Comparison of ENCODE assay signal across 8 mouse cellular contexts in the genomic region with DNA sequence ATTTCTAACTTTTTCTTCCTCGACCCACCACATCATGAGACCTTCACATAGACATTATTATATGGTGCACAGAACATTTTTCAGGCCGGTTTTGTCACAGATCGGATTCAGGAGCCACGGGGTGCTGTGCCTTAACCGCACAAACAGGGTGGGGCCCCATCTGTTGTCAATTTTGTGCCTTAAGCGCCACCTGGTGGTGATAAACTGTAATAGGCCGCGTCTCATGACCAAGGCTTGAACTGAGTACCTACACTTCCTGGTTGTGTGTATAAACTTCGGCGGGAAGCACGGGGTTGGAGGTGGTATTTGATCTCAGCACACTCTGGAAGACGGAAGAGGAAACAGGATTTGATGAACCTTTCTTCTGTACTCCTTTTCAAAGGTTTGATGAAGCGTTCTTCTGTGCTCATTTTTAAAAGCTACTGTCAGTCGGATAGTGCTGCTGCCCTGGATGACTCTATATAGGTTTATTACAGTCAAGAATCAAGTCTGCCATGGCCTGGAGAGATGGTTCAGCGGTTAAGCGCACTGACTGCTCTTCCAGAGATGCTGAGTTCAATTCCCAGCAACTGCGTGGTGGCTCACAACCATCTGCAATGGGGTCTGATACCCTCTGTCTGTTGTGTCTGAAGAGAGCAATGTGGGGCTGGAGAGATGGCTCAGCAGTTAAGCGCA. TPM values are rescaled to one million over a fixed set of nuclear protein-coding genes. Genes with fewer than 3 reads are reported as not detected.
A peak's percentile ranks its signal among the peaks of the same experiment; 100 is the strongest.
DNase-seq lines count a peak whose midpoint lies in the region; ATAC-seq and TF ChIP-seq lines count a peak whose summit lies in the region.

No protein-coding gene starts in this region.

- H3K9me3 ChIP-seq in hindbrain, embryonic 12.5 days (replicated peaks): no peaks in the 10 kb centered on the region

- no peaks in the 10 kb centered on the region for H3K4me1 ChIP-seq in hindbrain, embryonic 12.5 days

- no peaks in the 10 kb centered on the region for H3K27me3 ChIP-seq in Patski
- no peaks in the 10 kb centered on the region for H3K27me3 ChIP-seq in hindbrain, embryonic 12.5 days

- H3K4me3 ChIP-seq in hindbrain, embryonic 12.5 days: no peak overlapping the region

- DNase-seq in Patski (ENCODE audit: low read depth, low spot score): no peak
- peak; percentile 92 for DNase-seq in cerebellum, postnatal 10 days
- peak; percentile 78 to 85 for DNase-seq in frontal cortex, postnatal 10 days (ENCODE audit: low spot score in 2 of 2)
- peak; percentile 86 to 88 for DNase-seq in layer of hippocampus, postnatal 10 days (ENCODE audit: low spot score in 2 of 2)
- peak; percentile 95 for DNase-seq in lung, postnatal 10 days
- peak; percentile 83 for DNase-seq in ovary, postnatal 14 days (ENCODE audit: low spot score)
- peak; percentile 90 to 93 for DNase-seq in thymus, postnatal 10 days (ENCODE audit: low spot score in 2 of 2)

- ATAC-seq in Patski: peak; percentile 89
- ATAC-seq in hindbrain, embryonic 12.5 days (ENCODE audit: low FRiP score): peak; percentile 91

- TF ChIP-seq CTCF in Patski (IDR thresholded peaks at IDR 0.05): peak; percentile 93

- H3K36me3 ChIP-seq in hindbrain, embryonic 12.5 days: 0 out of 2 replicates have a peak, but pooled peaks cover 6% of the 10 kb centered on the region

- POLR2A ChIA-PET in Patski (lab: Charles Lee): interaction anchor here (0.6 to 1.7 kb wide), 2 partner anchors 11 to 81 kb away, joined by 3 to 5 read pairs; a partner anchor contains a TSS

- H3K9ac ChIP-seq in hindbrain, embryonic 12.5 days: no peak overlapping the region

- H3K27ac ChIP-seq in hindbrain, embryonic 12.5 days: no peak overlapping the region

- peak overlapping the region; percentile 42 for H3K4me2 ChIP-seq in hindbrain, embryonic 12.5 days (replicated peaks)

- CTCF ChIA-PET in Patski (lab: Charles Lee): interaction anchor here (1.0 to 3.0 kb wide), 6 partner anchors 10 to 201 kb away, joined by 3 to 25 read pairs (median 6); a partner anchor contains a TSS

- in situ Hi-C loops in Patski (cut with MboI; ENCODE audit: low pct_unique_long_range_greater_than_20kb): loop anchor here (5.0 kb wide), 1 partner anchor 74 kb away; no protein-coding TSS in a partner anchor

- 19% methylated on average over 18 of the region's 18 CpGs for WGBS in hindbrain, embryonic 12.5 days

RNA-seq across cellular contexts. Expression of a gene that starts 10.7 kb away (rescaled TPM):
- polyA plus RNA-seq in Patski (2021): 75.8 TPM
- polyA plus RNA-seq in hindbrain, embryonic 12.5 days (2016; fragmentation: Nextera tagmentation; extraction: Ambion mirVana): 28.9 and 30.9 TPM in 2 replicates
- 10 to 100 TPM; 10.1 to 11.9 TPM for total RNA-seq in layer of hippocampus, postnatal 10 days (2021)

RNA-seq across cellular contexts. Expression of a gene that starts 11.2 kb away (rescaled TPM):
- 16.8 TPM for polyA plus RNA-seq in Patski (2021)
- polyA plus RNA-seq in hindbrain, embryonic 12.5 days (2016; fragmentation: Nextera tagmentation; extraction: Ambion mirVana): 20.8 TPM in 2 replicates
- total RNA-seq in layer of hippocampus, postnatal 10 days (2021): 10 to 100 TPM; 12.2 to 14.0 TPM

RNA-seq across cellular contexts. Expression of a gene that starts 12.7 kb away (rescaled TPM):
- polyA plus RNA-seq in Patski (2021): 1,532 TPM
- polyA plus RNA-seq in hindbrain, embryonic 12.5 days (2016; fragmentation: Nextera tagmentation; extraction: Ambion mirVana): 2,172 and 2,716 TPM in 2 replicates
- 1,000 to 10,000 TPM; 2,468 to 2,532 TPM for total RNA-seq in layer of hippocampus, postnatal 10 days (2021)

RNA-seq across cellular contexts. Expression of a gene that starts 29.4 kb away (rescaled TPM):
- 117 TPM for polyA plus RNA-seq in Patski (2021)
- polyA plus RNA-seq in hindbrain, embryonic 12.5 days (2016; fragmentation: Nextera tagmentation; extraction: Ambion mirVana): 140 and 143 TPM in 2 replicates
- total RNA-seq in layer of hippocampus, postnatal 10 days (2021): 10 to 100 TPM; 83.2 to 87.6 TPM

RNA-seq across cellular contexts. Expression of a gene that starts 37.9 kb away (rescaled TPM):
- 54.1 TPM for polyA plus RNA-seq in Patski (2021)
- polyA plus RNA-seq in hindbrain, embryonic 12.5 days (2016; fragmentation: Nextera tagmentation; extraction: Ambion mirVana): 2.9 and 3.3 TPM in 2 replicates
- total RNA-seq in layer of hippocampus, postnatal 10 days (2021): 10 to 100 TPM; 25.5 to 29.3 TPM
